Mouse (Mus musculus): ENCODE data around the gene Elp5. TPM values are rescaled to one million over a fixed set of nuclear protein-coding genes. Genes with fewer than 3 reads are reported as not detected.

Gene Elp5
- polyA plus RNA-seq, 1 experiment from 2014 or later, result 169 TPM

DNA sequence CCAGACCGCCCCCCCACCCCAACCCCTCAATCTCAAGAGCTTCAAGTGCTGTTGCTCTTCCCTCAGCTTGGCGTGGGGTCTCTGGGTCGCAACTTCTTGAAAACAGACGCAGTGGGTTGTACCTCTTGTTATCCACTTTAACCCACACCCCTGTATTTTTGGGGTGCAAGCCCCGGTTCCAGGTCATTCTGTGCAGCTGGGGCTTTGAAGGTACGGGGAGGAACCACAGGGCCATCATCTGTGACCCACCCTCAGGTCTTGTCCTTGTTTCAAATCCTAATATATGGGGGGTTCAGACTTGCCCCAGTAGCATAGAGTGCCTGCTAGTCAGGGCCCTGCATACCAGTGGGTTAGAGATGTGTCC is 41.8 kb upstream of the Elp5 start:
- Histone ChIP-seq H3K27ac (peak overlapping the region; percentile 74), H3K27me3 (ENCODE audit: control insufficient read depth, insufficient read depth, low read length) (no peaks in the 10 kb centered on the region), H3K9ac (peak overlapping the region; percentile 64), H3K9me3 (ENCODE audit: control insufficient read depth, low read length) (no peaks in the 10 kb centered on the region), H3K4me2 (replicated peaks) (peak overlapping the region; percentile 62), H3K4me3 (replicated peaks; ENCODE audit: low read length) (peak overlapping the region; percentile 39), H3K4me1 (replicated peaks; ENCODE audit: control insufficient read depth, insufficient read depth, low read length) (peaks cover 83% of the 10 kb centered on the region), H3K36me3 (replicated peaks; ENCODE audit: control insufficient read depth, insufficient read depth) (no peaks in the 10 kb centered on the region)
- DNase-seq (ENCODE audit: low spot score), result no peak
- ATAC-seq (ENCODE audit: low FRiP score), result no peak
- WGBS, result 11% methylated on average over 5 of the region's 6 CpGs

DNA sequence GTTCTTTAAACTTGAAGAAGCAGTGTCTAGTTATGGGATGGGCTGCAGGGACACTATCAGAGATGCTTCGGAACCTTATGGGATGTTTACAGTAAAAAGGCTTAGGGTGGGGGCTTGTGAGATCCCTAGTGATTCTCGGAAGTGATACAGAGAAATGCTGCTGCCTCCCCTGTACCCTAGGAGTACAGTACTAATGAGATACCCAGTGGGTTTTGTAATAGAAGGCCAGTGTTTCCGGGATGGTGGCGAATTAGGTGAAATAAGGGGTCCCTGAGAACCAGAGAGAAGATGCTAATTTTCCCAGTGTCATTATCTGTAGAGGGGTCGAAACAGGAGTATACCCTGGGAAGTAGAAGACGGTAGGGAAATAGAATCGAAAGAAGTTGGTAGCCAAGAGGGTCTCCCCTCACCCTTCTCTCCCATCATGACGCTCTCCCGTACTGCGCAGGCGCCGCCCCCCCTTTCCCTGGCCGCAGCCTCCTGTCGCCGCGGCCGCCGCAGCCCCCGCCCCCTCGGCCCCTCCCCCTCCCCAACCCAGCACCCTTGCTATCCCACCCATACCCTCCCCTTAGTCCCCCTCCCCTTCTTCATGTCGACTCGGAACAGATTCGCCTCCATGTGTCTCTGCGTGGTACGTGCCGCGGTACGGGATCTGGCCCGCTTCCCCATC is 41.3 kb upstream of the Elp5 start:
- WGBS, result 6% methylated on average over 19 of the region's 29 CpGs

DNA sequence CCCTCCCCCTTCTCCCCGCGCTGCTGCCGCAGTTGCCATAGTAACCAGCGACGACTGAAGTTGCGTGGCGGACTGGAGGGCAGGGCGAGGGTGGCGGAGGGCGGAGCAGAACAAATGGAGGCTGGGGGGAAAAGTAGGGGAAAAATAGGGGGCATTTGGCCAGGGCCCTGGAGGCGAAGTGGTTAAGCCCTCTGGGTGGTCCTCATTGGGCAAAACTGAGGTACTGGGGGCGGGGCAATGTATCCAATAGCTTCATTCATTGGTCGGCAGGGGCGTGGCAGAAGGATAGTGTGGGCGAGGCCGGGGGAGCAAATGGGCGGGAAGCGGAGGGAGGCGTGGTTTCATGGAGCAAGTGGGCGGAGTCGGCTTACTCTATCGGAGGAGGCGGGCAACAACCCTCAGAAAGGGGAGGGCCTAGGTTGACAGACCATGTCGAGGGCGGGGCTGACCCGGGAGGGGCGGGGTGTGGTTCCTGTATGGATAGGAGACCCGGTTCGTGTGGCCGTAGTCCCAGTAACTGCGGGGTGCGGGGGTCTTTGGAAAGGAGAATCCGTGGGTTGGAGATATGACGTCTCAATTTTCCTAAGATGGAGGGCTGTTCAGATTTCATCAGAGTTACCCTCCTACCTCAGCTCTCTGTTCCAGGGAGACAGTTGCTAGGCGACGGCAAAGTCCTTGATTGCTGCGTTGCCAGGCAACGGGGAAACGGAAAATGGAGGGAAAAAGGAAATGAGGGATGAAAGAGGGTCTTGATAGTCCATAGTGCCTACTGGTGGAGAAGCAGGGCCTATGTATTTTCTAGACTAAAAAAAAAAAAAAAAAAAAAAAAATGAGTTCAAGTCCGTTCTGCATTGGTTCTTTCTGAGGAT is 39.2 kb upstream of the Elp5 start:
- peak overlapping the region; percentile 90 for H3K4me2 ChIP-seq (replicated peaks)
- peak; percentile 88 for ATAC-seq (ENCODE audit: low FRiP score)
- no peaks in the 10 kb centered on the region for H3K27me3 ChIP-seq (ENCODE audit: control insufficient read depth, insufficient read depth, low read length)
- H3K9me3 ChIP-seq (ENCODE audit: control insufficient read depth, low read length), result no peaks in the 10 kb centered on the region
- peak overlapping the region; percentile 81 for H3K4me3 ChIP-seq (replicated peaks; ENCODE audit: low read length)
- DNase-seq (ENCODE audit: low spot score), result peak; percentile 97
- peak overlapping the region; percentile 95 for H3K27ac ChIP-seq
- peaks cover 68% of the 10 kb centered on the region for H3K4me1 ChIP-seq (replicated peaks; ENCODE audit: control insufficient read depth, insufficient read depth, low read length)
- peak overlapping the region; percentile 94 for H3K9ac ChIP-seq
- WGBS, result under 1% methylated on average over 40 of the region's 40 CpGs
- no peaks in the 10 kb centered on the region for H3K36me3 ChIP-seq (replicated peaks; ENCODE audit: control insufficient read depth, insufficient read depth)

More for the DNA sequence above, 41.3 kb upstream of the Elp5 start:
- peaks cover 81% of the 10 kb centered on the region for H3K4me1 ChIP-seq (replicated peaks; ENCODE audit: control insufficient read depth, insufficient read depth, low read length)
- H3K9ac ChIP-seq, result peak overlapping the region; percentile 64
- DNase-seq (ENCODE audit: low spot score) (peak; percentile 67), ATAC-seq (ENCODE audit: low FRiP score) (no peak)
- no peaks in the 10 kb centered on the region for H3K36me3 ChIP-seq (replicated peaks; ENCODE audit: control insufficient read depth, insufficient read depth)
- no peaks in the 10 kb centered on the region for H3K27me3 ChIP-seq (ENCODE audit: control insufficient read depth, insufficient read depth, low read length)
- peak overlapping the region; percentile 74 for H3K27ac ChIP-seq
- peak overlapping the region; percentile 62 for H3K4me2 ChIP-seq (replicated peaks)
- H3K9me3 ChIP-seq (ENCODE audit: control insufficient read depth, low read length), result no peaks in the 10 kb centered on the region
- peak overlapping the region; percentile 39 for H3K4me3 ChIP-seq (replicated peaks; ENCODE audit: low read length)

DNA sequence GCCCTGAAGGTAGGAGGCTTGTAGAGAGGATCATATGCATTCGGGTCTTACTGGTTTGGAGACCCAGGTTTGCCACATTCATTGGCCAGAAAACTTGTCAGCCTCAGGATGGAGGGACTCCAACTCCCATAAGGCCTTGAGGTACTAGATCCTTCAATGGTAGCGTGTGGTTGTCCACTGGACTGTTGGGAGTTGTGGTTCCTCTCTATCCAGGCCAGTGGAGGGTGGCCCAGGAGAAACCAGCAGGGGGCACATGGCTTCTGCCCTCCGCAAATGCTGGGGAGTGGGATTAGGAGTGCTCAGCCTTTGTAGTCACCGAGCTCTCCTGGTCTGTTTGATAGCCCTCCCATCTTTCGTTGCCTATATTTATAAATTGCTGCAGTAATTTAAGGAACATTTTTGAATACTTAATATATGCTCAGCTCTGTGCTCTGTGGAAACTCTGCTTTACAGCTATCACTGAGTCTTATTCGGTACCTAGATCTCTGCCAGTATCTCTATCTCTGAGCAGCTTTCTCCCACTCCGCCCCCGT is 38.5 kb upstream of the Elp5 start:
- peak overlapping the region; percentile 81 for H3K4me3 ChIP-seq (replicated peaks; ENCODE audit: low read length)
- no peaks in the 10 kb centered on the region for H3K27me3 ChIP-seq (ENCODE audit: control insufficient read depth, insufficient read depth, low read length)
- DNase-seq (ENCODE audit: low spot score), result peak; percentile 78
- no peaks in the 10 kb centered on the region for H3K36me3 ChIP-seq (replicated peaks; ENCODE audit: control insufficient read depth, insufficient read depth)
- H3K4me2 ChIP-seq (replicated peaks), result peak overlapping the region; percentile 90
- H3K4me1 ChIP-seq (replicated peaks; ENCODE audit: control insufficient read depth, insufficient read depth, low read length), result peaks cover 61% of the 10 kb centered on the region
- 0% methylated on average over 8 of the region's 8 CpGs for WGBS
- H3K27ac ChIP-seq, result peak overlapping the region; percentile 95
- no peaks in the 10 kb centered on the region for H3K9me3 ChIP-seq (ENCODE audit: control insufficient read depth, low read length)
- ATAC-seq (ENCODE audit: low FRiP score), result peak; percentile 69
- H3K9ac ChIP-seq, result peak overlapping the region; percentile 94

DNA sequence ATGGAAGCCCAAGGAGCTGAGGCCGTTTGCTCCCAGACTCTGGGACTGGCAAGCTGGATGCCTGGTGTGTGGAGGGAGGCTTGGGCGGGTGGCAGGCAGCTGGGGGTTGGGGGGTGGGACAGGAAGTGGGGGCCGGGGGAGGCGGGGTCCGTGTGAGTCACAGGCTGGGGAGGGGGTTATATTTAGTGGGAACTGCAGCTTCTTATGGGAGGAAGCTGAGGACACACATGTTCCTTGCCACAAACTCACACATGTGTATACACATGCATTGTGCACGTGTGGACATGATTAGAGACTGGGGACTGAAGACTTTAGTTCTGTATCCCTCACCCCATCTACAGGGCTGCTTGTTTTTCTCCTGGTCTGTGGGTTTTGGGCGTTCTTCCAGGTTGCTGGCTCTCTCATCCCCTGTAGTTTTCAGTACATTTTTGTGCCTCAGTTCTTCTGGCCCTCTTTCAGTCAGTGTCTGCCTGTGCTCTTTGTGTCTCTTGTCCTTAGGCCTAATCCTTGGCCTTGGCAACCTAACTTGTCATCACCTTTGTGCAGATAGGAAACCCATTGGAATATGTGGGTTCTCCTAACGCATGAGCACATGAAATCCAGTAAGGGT is 37.8 kb upstream of the Elp5 start:
- H3K4me1 ChIP-seq (replicated peaks; ENCODE audit: control insufficient read depth, insufficient read depth, low read length), result peaks cover 60% of the 10 kb centered on the region
- no peak for ATAC-seq (ENCODE audit: low FRiP score)
- H3K4me3 ChIP-seq (replicated peaks; ENCODE audit: low read length), result peak overlapping the region; percentile 81
- peak overlapping the region; percentile 95 for H3K27ac ChIP-seq
- WGBS, result 11% methylated on average over 8 of the region's 8 CpGs
- no peaks in the 10 kb centered on the region for H3K36me3 ChIP-seq (replicated peaks; ENCODE audit: control insufficient read depth, insufficient read depth)
- H3K9me3 ChIP-seq (ENCODE audit: control insufficient read depth, low read length), result no peaks in the 10 kb centered on the region
- no peak for DNase-seq (ENCODE audit: low spot score)
- H3K4me2 ChIP-seq (replicated peaks), result peak overlapping the region; percentile 90
- peak overlapping the region; percentile 94 for H3K9ac ChIP-seq
- no peaks in the 10 kb centered on the region for H3K27me3 ChIP-seq (ENCODE audit: control insufficient read depth, insufficient read depth, low read length)

DNA sequence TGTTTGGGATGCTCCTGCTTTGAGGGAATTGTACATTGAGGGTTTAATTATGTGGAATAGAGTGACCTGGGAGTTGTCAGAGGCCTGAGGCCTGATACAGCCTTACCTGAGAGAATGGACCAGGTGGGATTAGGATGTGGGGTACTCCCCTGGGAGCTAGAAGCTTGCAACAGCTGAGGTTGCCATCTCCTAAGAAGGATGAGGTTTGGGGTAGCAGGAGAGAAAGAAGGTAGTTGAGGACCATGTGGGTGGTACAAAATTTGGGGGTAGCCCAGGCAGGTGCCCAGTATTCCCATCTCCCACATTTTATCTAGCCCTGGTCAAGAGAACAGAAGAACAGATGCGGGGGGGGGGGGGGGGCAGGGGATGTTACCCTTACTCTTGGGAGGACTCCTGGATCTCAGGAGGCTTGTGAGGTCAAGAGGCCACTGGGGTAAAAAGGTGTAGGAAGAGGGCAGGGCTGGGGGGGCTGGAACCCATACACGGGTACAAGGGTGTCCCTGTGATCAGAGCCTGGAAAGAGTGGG is 37.2 kb upstream of the Elp5 start:
- H3K9me3 ChIP-seq (ENCODE audit: control insufficient read depth, low read length), result no peaks in the 10 kb centered on the region
- peak overlapping the region; percentile 81 for H3K4me3 ChIP-seq (replicated peaks; ENCODE audit: low read length)
- DNase-seq (ENCODE audit: low spot score) (no peak), ATAC-seq (ENCODE audit: low FRiP score) (no peak)
- 10% methylated on average over 2 of the region's 2 CpGs for WGBS
- no peaks in the 10 kb centered on the region for H3K27me3 ChIP-seq (ENCODE audit: control insufficient read depth, insufficient read depth, low read length)
- H3K36me3 ChIP-seq (replicated peaks; ENCODE audit: control insufficient read depth, insufficient read depth), result no peaks in the 10 kb centered on the region
- H3K4me2 ChIP-seq (replicated peaks), result peak overlapping the region; percentile 90
- H3K4me1 ChIP-seq (replicated peaks; ENCODE audit: control insufficient read depth, insufficient read depth, low read length), result peaks cover 58% of the 10 kb centered on the region
- H3K27ac ChIP-seq, result peak overlapping the region; percentile 95
- peak overlapping the region; percentile 94 for H3K9ac ChIP-seq

DNA sequence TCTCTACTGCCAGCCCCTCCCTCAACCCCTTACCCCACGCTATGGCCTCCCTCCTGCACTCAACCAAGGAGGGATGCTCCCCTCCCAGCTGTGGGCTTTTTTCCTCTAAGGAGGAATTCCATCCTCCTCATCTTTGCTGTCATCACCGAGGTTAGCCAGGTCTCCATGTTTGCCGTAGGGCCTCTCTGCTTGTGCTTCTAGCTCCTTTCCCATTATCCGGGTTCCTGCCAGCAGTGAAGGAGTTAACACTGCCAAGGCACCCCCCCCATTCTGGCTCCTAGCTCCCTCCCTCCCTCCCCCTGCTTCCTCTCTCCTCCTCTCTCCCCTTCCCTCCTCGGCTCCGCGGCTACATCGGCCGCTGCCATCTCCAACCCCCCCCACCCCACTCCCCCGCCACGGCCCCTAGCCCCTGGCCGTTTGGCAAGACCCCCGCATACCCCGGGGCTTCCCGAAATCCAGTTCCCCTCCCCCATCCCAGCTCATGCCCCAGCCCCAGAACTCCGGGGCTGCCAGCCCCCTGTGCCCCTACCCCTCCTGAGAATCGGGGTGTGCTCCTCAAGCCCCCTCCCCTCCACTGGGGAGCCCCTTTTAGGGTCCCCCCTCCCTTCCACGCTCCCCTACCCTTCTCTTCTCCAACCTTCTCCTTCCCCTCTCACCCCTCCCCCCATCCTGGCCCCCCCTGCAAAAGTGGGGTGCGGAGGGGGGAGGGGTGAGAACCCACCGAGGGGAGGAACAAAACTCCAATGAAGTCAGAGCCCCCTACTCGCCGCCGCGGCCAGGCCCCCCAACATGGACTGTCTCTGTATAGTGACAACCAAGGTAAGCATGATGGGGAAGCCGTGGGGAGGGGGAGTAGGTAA is 36.0 kb upstream of the Elp5 start:
- Histone ChIP-seq H3K4me1 (replicated peaks; ENCODE audit: control insufficient read depth, insufficient read depth, low read length) (peaks cover 52% of the 10 kb centered on the region), H3K4me3 (replicated peaks; ENCODE audit: low read length) (peak overlapping the region; percentile 81), H3K4me2 (replicated peaks) (peak overlapping the region; percentile 90), H3K9ac (peak overlapping the region; percentile 94), H3K36me3 (replicated peaks; ENCODE audit: control insufficient read depth, insufficient read depth) (peaks cover 7% of the 10 kb centered on the region), H3K9me3 (ENCODE audit: control insufficient read depth, low read length) (no peaks in the 10 kb centered on the region), H3K27ac (peak overlapping the region; percentile 95), H3K27me3 (ENCODE audit: control insufficient read depth, insufficient read depth, low read length) (no peaks in the 10 kb centered on the region)
- DNase-seq (ENCODE audit: low spot score) (peak; percentile 83), ATAC-seq (ENCODE audit: low FRiP score) (no peak)
- under 1% methylated on average over 24 of the region's 25 CpGs for WGBS

DNA sequence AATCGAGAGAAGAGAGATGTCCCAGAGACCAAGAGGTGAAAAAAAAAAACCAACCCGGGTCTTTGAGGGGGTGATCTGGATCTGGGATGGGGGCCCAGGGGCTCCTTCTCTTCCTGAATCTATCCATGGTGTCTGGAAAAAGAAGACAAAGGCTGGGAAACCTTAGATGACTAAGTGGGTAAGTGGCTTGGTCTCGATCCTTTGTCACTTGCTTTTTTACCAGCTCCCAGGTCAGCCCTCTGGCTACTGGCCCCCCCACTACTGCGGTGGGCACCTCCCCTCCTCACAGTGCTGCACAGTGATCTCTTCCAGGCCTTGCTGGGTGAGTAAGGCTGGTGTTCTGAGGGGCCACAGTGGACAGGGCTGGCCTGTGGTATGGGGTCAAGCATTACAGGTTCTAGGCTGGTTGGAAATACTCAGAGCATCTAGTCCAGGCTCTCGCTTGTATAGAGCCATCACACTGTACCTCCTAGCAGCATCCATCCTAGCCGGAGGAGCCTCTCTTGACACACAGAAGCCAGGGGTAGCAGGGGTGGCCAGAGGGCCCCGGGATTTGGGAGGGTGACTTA is 35.0 kb upstream of the Elp5 start:
- H3K9me3 ChIP-seq (ENCODE audit: control insufficient read depth, low read length), result no peaks in the 10 kb centered on the region
- peaks cover 42% of the 10 kb centered on the region for H3K4me1 ChIP-seq (replicated peaks; ENCODE audit: control insufficient read depth, insufficient read depth, low read length)
- DNase-seq (ENCODE audit: low spot score) (no peak), ATAC-seq (ENCODE audit: low FRiP score) (no peak)
- H3K27ac ChIP-seq, result peak overlapping the region; percentile 95; the same call in 1 of the 2 replicates
- 52% methylated on average over 7 of the region's 7 CpGs for WGBS
- no peak overlapping the region; the same call in 1 of the 2 replicates for H3K4me3 ChIP-seq (replicated peaks; ENCODE audit: low read length)
- H3K4me2 ChIP-seq (replicated peaks), result peak overlapping the region; percentile 90
- H3K36me3 ChIP-seq (replicated peaks; ENCODE audit: control insufficient read depth, insufficient read depth), result peaks cover 17% of the 10 kb centered on the region
- H3K9ac ChIP-seq, result peak overlapping the region; percentile 94; the same call in 1 of the 2 replicates
- H3K27me3 ChIP-seq (ENCODE audit: control insufficient read depth, insufficient read depth, low read length), result no peaks in the 10 kb centered on the region

Measured in hindbrain, embryonic 14.5 days (tissue).